Mouse (Mus musculus) liver, embryonic 11.5 days (tissue): ENCODE data around the gene Efna3. TPM values are rescaled to one million over a fixed set of nuclear protein-coding genes. Genes with fewer than 3 reads are reported as not detected.
A peak's percentile ranks its signal among the peaks of the same experiment; 100 is the strongest.

Source experiments
- ATAC-seq: fragments of 200-750 bp; cut with Nextera tagmentation; replicated peaks from 2 replicates; pipeline ENCODE4 v1.8.0; 2017; ENCODE audit warnings: moderate number of reproducible peaks, mild to moderate bottlenecking, moderate TSS enrichment, moderate library complexity; ENCODE audit not compliant: low FRiP score
- DNase-seq: peaks from one replicate; pipeline ENCODE4 v3.0.0-alpha.2; 2017; ENCODE audit warnings: low spot score
- H3K27ac ChIP-seq: fragments of 300-500 bp; sonication (generic); 2 replicates; pipeline ENCODE4 v1.5.1; 2014; ENCODE audit warnings: mild to moderate bottlenecking, low read depth, low read length, control low read depth
- H3K27me3 ChIP-seq: fragments of 300-500 bp; sonication (generic); replicated peaks from 2 replicates; pipeline ENCODE4 v1.6.1; 2014; ENCODE audit warnings: low read length, mixed read lengths; ENCODE audit not compliant: control insufficient read depth, insufficient read depth
- H3K36me3 ChIP-seq: fragments of 300-500 bp; sonication (generic); 2 replicates; pipeline ENCODE4 v1.6.1; 2014; ENCODE audit warnings: mild to moderate bottlenecking, low read length, moderate library complexity, mixed read lengths; ENCODE audit not compliant: control insufficient read depth, insufficient read depth
- H3K4me1 ChIP-seq: fragments of 300-500 bp; sonication (generic); replicated peaks from 2 replicates; pipeline ENCODE4 v1.6.1; 2014; ENCODE audit warnings: low read length, mixed read lengths; ENCODE audit not compliant: control insufficient read depth, insufficient read depth
- H3K4me2 ChIP-seq: fragments of 300-500 bp; sonication (generic); 2 replicates; pipeline ENCODE4 v1.6.1; 2014; ENCODE audit warnings: mild to moderate bottlenecking, control low read depth, moderate library complexity
- H3K4me3 ChIP-seq: fragments of 300-500 bp; sonication (generic); 2 replicates; pipeline ENCODE4 v1.5.1; 2014; ENCODE audit warnings: low read depth, low read length, control low read depth
- H3K9ac ChIP-seq: fragments of 300-500 bp; sonication (generic); 2 replicates; pipeline ENCODE4 v1.6.1; 2014; ENCODE audit warnings: low read depth, low read length, control low read depth
- H3K9me3 ChIP-seq: fragments of 300-500 bp; sonication (generic); 2 replicates; pipeline ENCODE4 v1.6.1; 2016; ENCODE audit warnings: low read length, inconsistent platforms, mixed read lengths; ENCODE audit not compliant: control insufficient read depth
- WGBS: fragments of 180-500 bp; shearing (Covaris S2); extraction: QIAGEN DNeasy Blood & Tissue Kit; methylation state at CpG from one replicate; pipeline ENCODE4 v1.1.7; 2014; 5-methylcytosine and 5-hydroxymethylcytosine counted together
- polyA plus RNA-seq: library from polyadenylated mRNA; unstranded; fragments of >200 nt; fragmentation: Nextera tagmentation; extraction: Ambion mirVana; gene quantifications from 2 replicates; pipeline ENCODE4 v1.2.1, GENCODE M21; 2014

Gene Efna3
- polyA plus RNA-seq, 1 experiment from 2014 or later = 3.9 TPM

- peak within 1 kb of the TSS; percentile 38; the same call in 1 of the 2 replicates for H3K27ac ChIP-seq
- ATAC-seq = 0 out of 2 replicates have a peak, but pooled peaks have one; percentile 37
- WGBS = 1% methylated on average over 52 of the region's 52 CpGs
Observed at GRCm38 (mm10) chr3:89280606-89281511, 41.9 kb downstream of the Efna3 start, which contains the start of gene Efna1. TSS of gene Efna1 (minus strand) at chr3:89281142.

GRCm38 (mm10) chr3:89280050-89280605, 42.6 kb downstream of the Efna3 start:
- Histone ChIP-seq H3K9me3 (no peaks in the 10 kb centered on the region), H3K36me3 (no peaks in the 10 kb centered on the region), H3K27ac (no peak overlapping the region), H3K9ac (peak overlapping the region; percentile 52), H3K4me1 (peaks cover 26% of the 10 kb centered on the region), H3K4me2 (peak overlapping the region; percentile 94), H3K27me3 (peaks cover 50% of the 10 kb centered on the region), H3K4me3 (peak overlapping the region; percentile 56)
- WGBS = under 1% methylated on average over 29 of the region's 29 CpGs
- peak; percentile 50 for DNase-seq
- ATAC-seq = no peak

More at GRCm38 (mm10) chr3:89280606-89281511, 41.9 kb downstream of the Efna3 start, which contains the start of gene Efna1:
- H3K9me3 ChIP-seq = no peaks in the 10 kb centered on the region
- no peaks in the 10 kb centered on the region for H3K36me3 ChIP-seq
- peaks cover 26% of the 10 kb centered on the region for H3K4me1 ChIP-seq
- H3K27me3 ChIP-seq = peaks cover 50% of the 10 kb centered on the region
- H3K9ac ChIP-seq = peak within 1 kb of the TSS; percentile 52
- peak; percentile 50 for DNase-seq
- H3K4me2 ChIP-seq = peak within 1 kb of the TSS; percentile 94
- peak within 1 kb of the TSS; percentile 56 for H3K4me3 ChIP-seq

- H3K4me2 ChIP-seq = peak overlapping the region; percentile 94
- peaks cover 48% of the 10 kb centered on the region for H3K27me3 ChIP-seq
- H3K9ac ChIP-seq = peak overlapping the region; percentile 52
- ATAC-seq (peak; percentile 47), DNase-seq (peak; percentile 77)
- H3K9me3 ChIP-seq = no peaks in the 10 kb centered on the region
- WGBS = 3% methylated on average over 35 of the region's 35 CpGs
- H3K4me3 ChIP-seq = peak overlapping the region; percentile 56
- H3K4me1 ChIP-seq = peaks cover 26% of the 10 kb centered on the region
- H3K27ac ChIP-seq = peak overlapping the region; percentile 29; the same call in 1 of the 2 replicates
- no peaks in the 10 kb centered on the region for H3K36me3 ChIP-seq
Observed at GRCm38 (mm10) chr3:89279153-89279890, 43.4 kb downstream of the Efna3 start.

- Histone ChIP-seq H3K4me2 (peak overlapping the region; percentile 94), H3K9me3 (no peaks in the 10 kb centered on the region), H3K4me1 (peaks cover 26% of the 10 kb centered on the region), H3K36me3 (no peaks in the 10 kb centered on the region), H3K9ac (peak overlapping the region; percentile 52; the same call in 1 of the 2 replicates), H3K4me3 (peak overlapping the region; percentile 56), H3K27me3 (peaks cover 48% of the 10 kb centered on the region), H3K27ac (no peak overlapping the region; the same call in 1 of the 2 replicates)
- ATAC-seq (no peak), DNase-seq (no peak)
- WGBS = 13% methylated on average over 8 of the region's 8 CpGs
Observed at GRCm38 (mm10) chr3:89278643-89279042, 44.1 kb downstream of the Efna3 start.

GRCm38 (mm10) chr3:89278107-89278506, 44.7 kb downstream of the Efna3 start:
- WGBS = 51% methylated on average over 7 of the region's 7 CpGs
- no peaks in the 10 kb centered on the region for H3K9me3 ChIP-seq
- no peak for DNase-seq
- H3K9ac ChIP-seq = peak overlapping the region; percentile 9; the same call in 1 of the 2 replicates
- no peaks in the 10 kb centered on the region for H3K36me3 ChIP-seq
- H3K27ac ChIP-seq = peak overlapping the region; percentile 43; the same call in 1 of the 2 replicates
- peaks cover 48% of the 10 kb centered on the region for H3K27me3 ChIP-seq
- ATAC-seq = no peak
- peaks cover 26% of the 10 kb centered on the region for H3K4me1 ChIP-seq
- peak overlapping the region; percentile 56 for H3K4me3 ChIP-seq
- H3K4me2 ChIP-seq = peak overlapping the region; percentile 94

DNA sequence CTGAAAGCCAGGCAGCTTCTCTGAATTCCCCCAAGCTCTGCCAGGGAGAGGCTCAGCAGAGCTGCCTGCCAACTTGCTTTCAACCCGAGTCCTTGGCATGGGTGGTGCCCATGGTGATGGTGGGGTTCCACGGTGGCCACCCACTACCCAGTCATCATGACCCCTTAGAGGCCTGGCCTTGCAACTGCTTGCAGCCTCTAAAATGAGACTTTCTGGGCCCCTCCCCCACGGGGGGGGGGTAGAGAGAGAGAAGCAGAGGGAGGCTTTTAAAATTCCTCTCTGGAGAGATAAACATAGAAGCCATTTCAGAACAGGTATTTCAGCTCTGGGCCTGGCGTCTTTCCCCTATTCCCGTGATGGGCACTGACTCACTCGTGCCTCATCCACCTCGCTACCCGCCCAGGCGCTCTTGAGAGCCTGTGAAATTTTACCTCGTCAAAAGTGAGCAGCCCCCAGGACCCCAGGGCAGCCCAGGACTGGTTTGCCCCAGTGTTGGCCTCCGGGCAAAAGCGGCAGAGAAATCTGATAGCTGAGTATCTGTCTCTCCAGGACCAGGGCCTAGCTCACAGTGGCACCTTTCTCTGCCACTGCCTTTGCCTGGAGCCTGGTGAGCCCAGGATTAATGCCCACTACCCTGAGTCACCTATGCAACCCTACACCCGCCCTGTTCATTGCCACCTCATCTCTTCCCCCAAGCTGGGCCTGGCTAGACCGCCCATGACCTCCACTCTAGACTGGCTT, 45.3 kb downstream of the Efna3 start:
- ATAC-seq (no peak), DNase-seq (no peak)
- Histone ChIP-seq H3K27ac (no peak overlapping the region), H3K4me2 (peak overlapping the region; percentile 94), H3K36me3 (no peaks in the 10 kb centered on the region), H3K27me3 (peaks cover 48% of the 10 kb centered on the region), H3K4me1 (peaks cover 26% of the 10 kb centered on the region), H3K9ac (no peak overlapping the region), H3K4me3 (peak overlapping the region; percentile 56), H3K9me3 (no peaks in the 10 kb centered on the region)
- WGBS = 43% methylated on average over 14 of the region's 14 CpGs

DNA sequence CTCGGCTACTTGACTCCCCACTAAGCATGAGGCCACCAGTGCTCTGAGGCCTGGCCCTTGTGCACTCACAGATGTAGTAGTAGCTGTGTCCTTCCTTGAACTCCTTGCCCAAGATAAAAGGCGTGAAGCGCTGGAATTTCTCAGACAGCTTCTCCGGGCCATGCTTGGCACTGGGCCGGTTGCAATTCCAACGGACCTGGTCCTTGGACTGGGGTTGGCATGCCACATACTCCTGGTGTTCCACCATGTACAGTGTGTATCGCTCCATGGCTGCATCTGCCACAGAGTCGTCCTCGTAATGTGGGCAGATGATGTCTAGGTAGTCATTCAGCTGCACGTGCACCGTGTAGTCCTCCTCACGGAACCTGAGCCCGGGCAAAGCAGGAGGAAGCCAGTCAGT, 46.7 kb downstream of the Efna3 start:
- no peak overlapping the region for H3K4me3 ChIP-seq
- ATAC-seq (no peak), DNase-seq (no peak)
- H3K4me1 ChIP-seq = peaks cover 20% of the 10 kb centered on the region
- 88% methylated on average over 13 of the region's 13 CpGs for WGBS
- H3K9me3 ChIP-seq = no peaks in the 10 kb centered on the region
- H3K9ac ChIP-seq = no peak overlapping the region
- no peak overlapping the region for H3K4me2 ChIP-seq
- 0 out of 2 replicates have a peak, but pooled peaks cover 3% of the 10 kb centered on the region for H3K36me3 ChIP-seq
- H3K27me3 ChIP-seq = peaks cover 41% of the 10 kb centered on the region
- no peak overlapping the region for H3K27ac ChIP-seq
